Mouse (Mus musculus) heart, postnatal 25 days (tissue): Measurements from ENCODE around the gene Bricd5. TPM values are rescaled to one million over a fixed set of nuclear protein-coding genes. Genes with fewer than 3 reads are reported as not detected.

Experiments used
- DNase-seq: peaks from one replicate; pipeline ENCODE4 v3.0.0; 2022; ENCODE audit warnings: low spot score
- intact Hi-C: fragments of 180-260 bp; cut with DNase I; formaldehyde crosslinking; loops from one replicate; pipeline ENCODE4 v1.15.1; 2025
- total RNA-seq, 2 experiments: library from RNA; stranded (reverse); gene quantifications; 2 replicates each; pipeline ENCODE4 v1.2.3; 2021

Gene Bricd5
- total RNA-seq, 2 experiments from 2014 or later: not detected

- intact Hi-C loops: no loop called here
Observed at GRCm38 (mm10) chr17:24480201-24480826, 6.6 kb downstream of the Bricd5 start.

GRCm38 (mm10) chr17:24481027-24481815 is 7.5 kb downstream of the Bricd5 start:
- no peak for DNase-seq
- intact Hi-C loops: no loop called here

More at GRCm38 (mm10) chr17:24480201-24480826, 6.6 kb downstream of the Bricd5 start:
- no peak for DNase-seq

GRCm38 (mm10) chr17:24483495-24483894 is 9.8 kb downstream of the Bricd5 start:
- DNase-seq: no peak
- intact Hi-C loops: no loop called here

GRCm38 (mm10) chr17:24485090-24485860 is 11.6 kb downstream of the Bricd5 start:
- DNase-seq: no peak
- intact Hi-C loops: no loop called here

- DNase-seq: no peak
- intact Hi-C loops: no loop called here
Observed at GRCm38 (mm10) chr17:24488186-24488661, 14.5 kb downstream of the Bricd5 start, which contains the start of gene Caskin1. Gene Caskin1, plus strand, starts transcription at chr17:24488601.

GRCm38 (mm10) chr17:24488662-24489264 is 15.1 kb downstream of the Bricd5 start:
- intact Hi-C loops: no loop called here
- DNase-seq: no peak

- DNase-seq: no peak
- intact Hi-C loops: no loop called here
Observed at GRCm38 (mm10) chr17:24489265-24490030, 15.8 kb downstream of the Bricd5 start.

- intact Hi-C loops: no loop called here
- DNase-seq: no peak
Observed at GRCm38 (mm10) chr17:24490399-24490798, 16.7 kb downstream of the Bricd5 start.

GRCm38 (mm10) chr17:24494627-24495335 is 21.1 kb downstream of the Bricd5 start:
- intact Hi-C loops: loop anchor here (2.0 kb wide), 2 partner anchors 18 to 44 kb away; no protein-coding TSS in a partner anchor
- no peak for DNase-seq

- no peak for DNase-seq
- intact Hi-C loops: loop anchor here (2.0 kb wide), 2 partner anchors 17 to 43 kb away; no protein-coding TSS in a partner anchor
Observed at GRCm38 (mm10) chr17:24495443-24495842, 21.8 kb downstream of the Bricd5 start.

- intact Hi-C loops: no loop called here
- no peak for DNase-seq
Observed at GRCm38 (mm10) chr17:24496026-24496425, 22.3 kb downstream of the Bricd5 start.

- intact Hi-C loops: no loop called here
- DNase-seq: no peak
Observed at GRCm38 (mm10) chr17:24502208-24502607, 28.5 kb downstream of the Bricd5 start.

- DNase-seq: no peak
- intact Hi-C loops: no loop called here
Observed at GRCm38 (mm10) chr17:24504085-24504484, 30.4 kb downstream of the Bricd5 start.

- no peak for DNase-seq
- intact Hi-C loops: no loop called here
Observed at GRCm38 (mm10) chr17:24505286-24505955, 31.7 kb downstream of the Bricd5 start.

GRCm38 (mm10) chr17:24506332-24507070 is 32.8 kb downstream of the Bricd5 start:
- no peak for DNase-seq
- intact Hi-C loops: no loop called here

GRCm38 (mm10) chr17:24507129-24507664 is 33.5 kb downstream of the Bricd5 start:
- intact Hi-C loops: no loop called here
- DNase-seq: no peak

GRCm38 (mm10) chr17:24507806-24508460 is 34.2 kb downstream of the Bricd5 start:
- no peak for DNase-seq
- intact Hi-C loops: no loop called here
